Mouse (Mus musculus) intestine, embryonic 15.5 days (tissue): ENCODE results near the gene Pcbd1. TPM values are rescaled to one million over a fixed set of nuclear protein-coding genes. Genes with fewer than 3 reads are reported as not detected.
A peak's percentile ranks its signal among the peaks of the same experiment; 100 is the strongest.

Experiments
- ATAC-seq: fragments of 200-750 bp; cut with Nextera tagmentation; 2 replicates; pipeline ENCODE4 v1.8.0; 2017; ENCODE audit warnings: moderate TSS enrichment, moderate library complexity
- H3K27ac ChIP-seq: fragments of 300-500 bp; sonication (generic); 2 replicates; pipeline ENCODE4 v1.5.1; 2015; ENCODE audit warnings: mild to moderate bottlenecking, inconsistent platforms
- H3K27me3 ChIP-seq: fragments of 300-500 bp; sonication (generic); replicated peaks from 2 replicates; pipeline ENCODE4 v1.6.1; 2015; ENCODE audit warnings: inconsistent platforms
- H3K36me3 ChIP-seq: fragments of 300-500 bp; sonication (generic); 2 replicates; pipeline ENCODE4 v1.6.1; 2015; ENCODE audit warnings: inconsistent platforms
- H3K4me1 ChIP-seq: fragments of 300-500 bp; sonication (generic); replicated peaks from 2 replicates; pipeline ENCODE4 v1.6.1; 2015; ENCODE audit warnings: inconsistent platforms
- H3K4me2 ChIP-seq: fragments of 300-500 bp; sonication (generic); replicated peaks from 2 replicates; pipeline ENCODE4 v1.6.1; 2015; ENCODE audit warnings: mild to moderate bottlenecking, inconsistent platforms
- H3K4me3 ChIP-seq: fragments of 300-500 bp; sonication (generic); replicated peaks from 2 replicates; pipeline ENCODE4 v1.5.1; 2015; ENCODE audit warnings: inconsistent platforms
- H3K9ac ChIP-seq: fragments of 300-500 bp; sonication (generic); 2 replicates; pipeline ENCODE4 v1.6.1; 2015; ENCODE audit warnings: inconsistent platforms
- H3K9me3 ChIP-seq: fragments of 300-500 bp; sonication (generic); 2 replicates; pipeline ENCODE4 v1.6.1; 2016; ENCODE audit warnings: inconsistent platforms
- WGBS: fragments of 180-500 bp; shearing (Covaris S2); methylation state at CpG from one replicate; pipeline ENCODE4 v1.1.7; 2015; 5-methylcytosine and 5-hydroxymethylcytosine counted together
- polyA plus RNA-seq: library from polyadenylated mRNA; unstranded; fragments of >200 nt; fragmentation: Nextera tagmentation; extraction: Ambion mirVana; gene quantifications from 2 replicates; pipeline ENCODE4 v1.2.1, GENCODE M21; 2015

The Pcbd1 gene
- polyA plus RNA-seq: 207 and 233 TPM in 2 replicates

GRCm38 (mm10) chr10:61089170-61090142 lies at the start of gene Pcbd1:
TSS of gene Pcbd1 (plus strand) at chr10:61089331.
- peak within 1 kb of the TSS; percentile 86 for H3K27ac ChIP-seq
- H3K4me1 ChIP-seq: no peaks in the 10 kb centered on the region
- H3K27me3 ChIP-seq: no peaks in the 10 kb centered on the region
- peak within 1 kb of the TSS; percentile 75 for H3K4me2 ChIP-seq
- H3K4me3 ChIP-seq: peak within 1 kb of the TSS; percentile 51
- 6% methylated on average over 33 of the region's 33 CpGs for WGBS
- peak within 1 kb of the TSS; percentile 69 for H3K9ac ChIP-seq
- no peaks in the 10 kb centered on the region for H3K36me3 ChIP-seq
- H3K9me3 ChIP-seq: no peaks in the 10 kb centered on the region
- ATAC-seq: peak; percentile 93

GRCm38 (mm10) chr10:61039657-61040056 lies 49.5 kb upstream of the Pcbd1 start:
- H3K4me1 ChIP-seq: no peaks in the 10 kb centered on the region
- no peak overlapping the region for H3K4me3 ChIP-seq
- H3K9me3 ChIP-seq: no peaks in the 10 kb centered on the region

DNA sequence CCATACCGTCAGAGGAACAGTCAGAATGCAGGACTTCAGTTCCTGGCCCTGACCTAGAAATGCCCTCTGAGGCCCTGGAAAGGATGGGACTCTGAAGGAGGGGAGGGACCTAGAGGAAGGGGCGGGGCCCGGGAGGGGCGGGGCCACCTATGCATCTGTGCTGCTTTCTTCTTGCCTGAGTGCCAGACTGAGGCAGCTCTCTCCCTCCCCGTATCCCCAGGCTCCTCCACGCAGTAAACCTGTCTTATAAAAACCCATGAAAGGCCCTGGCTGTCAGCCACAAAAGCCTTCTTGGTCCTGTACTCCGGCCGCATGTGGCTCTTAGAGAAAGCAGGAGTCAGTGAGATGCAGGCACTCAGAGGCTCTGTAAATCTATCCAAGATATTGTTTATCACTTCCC lies 44.0 kb upstream of the Pcbd1 start:
- H3K36me3 ChIP-seq: no peaks in the 10 kb centered on the region
- no peak overlapping the region for H3K4me2 ChIP-seq
- no peaks in the 10 kb centered on the region for H3K27me3 ChIP-seq
- ATAC-seq: peak; percentile 73
- 10% methylated on average over 8 of the region's 8 CpGs for WGBS
- no peaks in the 10 kb centered on the region for H3K9me3 ChIP-seq
- no peaks in the 10 kb centered on the region for H3K4me1 ChIP-seq
- H3K9ac ChIP-seq: no peak overlapping the region
- no peak overlapping the region for H3K27ac ChIP-seq
- H3K4me3 ChIP-seq: no peak overlapping the region

More at GRCm38 (mm10) chr10:61039657-61040056, 49.5 kb upstream of the Pcbd1 start:
- Histone ChIP-seq H3K36me3 (no peaks in the 10 kb centered on the region), H3K4me2 (no peak overlapping the region), H3K9ac (no peak overlapping the region), H3K27ac (no peak overlapping the region), H3K27me3 (no peaks in the 10 kb centered on the region)
- 72% methylated on average over 12 of the region's 12 CpGs for WGBS
- ATAC-seq: no peak

DNA sequence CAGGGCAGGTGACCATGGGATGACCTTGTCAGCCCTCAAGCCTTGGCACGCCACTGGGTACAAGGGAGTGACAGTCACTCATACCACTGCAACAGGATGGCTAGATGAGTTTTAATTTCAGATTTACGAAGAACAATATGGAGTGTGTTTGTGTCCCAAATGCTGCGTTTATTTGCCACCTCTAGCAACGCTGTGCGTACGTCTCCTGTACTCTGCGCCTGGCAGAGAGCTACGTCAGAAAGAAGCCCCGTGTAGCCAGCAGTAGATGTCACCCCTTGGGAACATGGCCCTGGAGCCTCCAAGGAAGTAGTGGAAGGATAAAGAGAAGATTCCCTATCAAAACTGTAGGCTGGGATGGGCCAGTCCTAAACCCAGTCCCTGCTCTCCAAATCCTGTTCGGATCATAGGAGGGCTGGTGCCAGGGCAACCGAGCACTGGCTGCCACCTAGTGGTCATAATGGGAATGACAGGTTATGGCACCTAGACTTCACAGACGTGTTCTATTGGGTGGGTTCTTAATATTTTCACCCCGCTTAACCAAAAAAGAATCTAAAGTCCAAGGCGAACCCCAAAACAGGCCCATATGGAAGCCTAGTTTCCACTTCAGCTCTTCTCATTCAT lies 37.0 kb upstream of the Pcbd1 start:
- 61% methylated on average over 14 of the region's 14 CpGs for WGBS

GRCm38 (mm10) chr10:61056661-61057060 lies 32.5 kb upstream of the Pcbd1 start:
- Histone ChIP-seq H3K4me1 (0 out of 2 replicates have a peak, but pooled peaks cover 6% of the 10 kb centered on the region), H3K27ac (no peak overlapping the region), H3K4me2 (no peak overlapping the region), H3K9ac (no peak overlapping the region), H3K27me3 (0 out of 2 replicates have a peak, but pooled peaks cover 5% of the 10 kb centered on the region), H3K36me3 (no peaks in the 10 kb centered on the region), H3K4me3 (no peak overlapping the region), H3K9me3 (no peaks in the 10 kb centered on the region)
- WGBS: 89% methylated on average over 7 of the region's 7 CpGs
- ATAC-seq: no peak

More for the DNA sequence above, 37.0 kb upstream of the Pcbd1 start:
- Histone ChIP-seq H3K4me2 (no peak overlapping the region), H3K4me1 (no peaks in the 10 kb centered on the region), H3K27me3 (0 out of 2 replicates have a peak, but pooled peaks cover 5% of the 10 kb centered on the region), H3K9ac (no peak overlapping the region), H3K9me3 (no peaks in the 10 kb centered on the region), H3K4me3 (no peak overlapping the region), H3K27ac (no peak overlapping the region), H3K36me3 (no peaks in the 10 kb centered on the region)
- no peak for ATAC-seq

GRCm38 (mm10) chr10:61059101-61059500 lies 30.0 kb upstream of the Pcbd1 start:
- Histone ChIP-seq H3K9ac (no peak overlapping the region), H3K4me1 (0 out of 2 replicates have a peak, but pooled peaks cover 6% of the 10 kb centered on the region), H3K4me2 (no peak overlapping the region), H3K9me3 (no peaks in the 10 kb centered on the region), H3K4me3 (no peak overlapping the region), H3K27me3 (no peaks in the 10 kb centered on the region), H3K36me3 (no peaks in the 10 kb centered on the region), H3K27ac (no peak overlapping the region)
- WGBS: no CpG with 5 or more reads among the region's 1 CpGs
- no peak for ATAC-seq

GRCm38 (mm10) chr10:61059543-61060110 lies 29.5 kb upstream of the Pcbd1 start:
- H3K27me3 ChIP-seq: no peaks in the 10 kb centered on the region
- H3K9me3 ChIP-seq: no peaks in the 10 kb centered on the region
- H3K27ac ChIP-seq: no peak overlapping the region
- no peak overlapping the region for H3K4me3 ChIP-seq
- peaks cover 6% of the 10 kb centered on the region; the same call in 1 of the 2 replicates for H3K4me1 ChIP-seq
- H3K36me3 ChIP-seq: no peaks in the 10 kb centered on the region
- no peak overlapping the region for H3K4me2 ChIP-seq
- ATAC-seq: peak; percentile 64
- H3K9ac ChIP-seq: no peak overlapping the region
- 29% methylated on average over 6 of the region's 6 CpGs for WGBS

GRCm38 (mm10) chr10:61063271-61063864 lies 25.8 kb upstream of the Pcbd1 start:
- no peaks in the 10 kb centered on the region for H3K36me3 ChIP-seq
- ATAC-seq: no peak
- H3K9ac ChIP-seq: no peak overlapping the region
- no peaks in the 10 kb centered on the region for H3K9me3 ChIP-seq
- no peak overlapping the region for H3K4me3 ChIP-seq
- 82% methylated on average over 10 of the region's 10 CpGs for WGBS
- H3K4me2 ChIP-seq: no peak overlapping the region
- no peak overlapping the region for H3K27ac ChIP-seq
- peaks cover 19% of the 10 kb centered on the region for H3K4me1 ChIP-seq
- H3K27me3 ChIP-seq: no peaks in the 10 kb centered on the region

DNA sequence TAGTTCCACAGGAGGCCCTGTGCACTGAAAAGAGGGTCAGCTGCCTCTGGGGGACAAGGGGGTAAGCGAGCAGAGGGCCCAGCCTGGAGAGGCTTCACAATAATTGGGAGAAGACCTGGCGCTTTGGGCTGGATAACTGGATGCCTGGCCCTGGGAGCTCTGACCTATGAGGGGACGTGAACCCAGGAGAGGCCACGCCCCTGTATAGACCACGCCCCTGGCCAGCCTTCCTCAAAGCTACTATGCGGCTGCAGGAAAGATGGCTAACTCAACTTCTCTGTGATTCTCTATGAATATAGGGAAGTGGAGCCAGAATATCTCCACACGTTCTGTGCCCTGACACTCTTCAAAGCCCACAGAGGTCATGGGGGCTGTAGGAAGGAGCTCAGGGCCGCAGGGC lies 24.5 kb upstream of the Pcbd1 start:
- 27% methylated on average over 8 of the region's 8 CpGs for WGBS
- H3K27me3 ChIP-seq: no peaks in the 10 kb centered on the region
- H3K4me2 ChIP-seq: no peak overlapping the region
- no peak overlapping the region for H3K27ac ChIP-seq
- H3K4me1 ChIP-seq: peaks cover 22% of the 10 kb centered on the region
- no peaks in the 10 kb centered on the region for H3K9me3 ChIP-seq
- no peak overlapping the region for H3K4me3 ChIP-seq
- H3K36me3 ChIP-seq: no peaks in the 10 kb centered on the region
- no peak overlapping the region for H3K9ac ChIP-seq
- ATAC-seq: no peak; the same call in 1 of the 2 replicates

- WGBS: 53% methylated on average over 13 of the region's 13 CpGs
- peak; percentile 48; the same call in 1 of the 2 replicates for ATAC-seq
- no peaks in the 10 kb centered on the region for H3K9me3 ChIP-seq
- H3K27ac ChIP-seq: no peak overlapping the region
- H3K36me3 ChIP-seq: no peaks in the 10 kb centered on the region
- H3K4me3 ChIP-seq: no peak overlapping the region
- H3K4me2 ChIP-seq: no peak overlapping the region
- H3K27me3 ChIP-seq: no peaks in the 10 kb centered on the region
- peaks cover 20% of the 10 kb centered on the region for H3K4me1 ChIP-seq
- H3K9ac ChIP-seq: no peak overlapping the region
Observed at GRCm38 (mm10) chr10:61065287-61066005, 23.7 kb upstream of the Pcbd1 start.

GRCm38 (mm10) chr10:61068436-61069192 lies 20.5 kb upstream of the Pcbd1 start:
- no peak overlapping the region for H3K9ac ChIP-seq
- H3K9me3 ChIP-seq: no peaks in the 10 kb centered on the region
- ATAC-seq: peak; percentile 22; the same call in 1 of the 2 replicates
- H3K27ac ChIP-seq: no peak overlapping the region
- H3K4me3 ChIP-seq: no peak overlapping the region
- 10% methylated on average over 8 of the region's 8 CpGs for WGBS
- no peaks in the 10 kb centered on the region for H3K27me3 ChIP-seq
- no peaks in the 10 kb centered on the region for H3K36me3 ChIP-seq
- H3K4me2 ChIP-seq: peak overlapping the region; percentile 39; the same call in 1 of the 2 replicates
- peaks cover 23% of the 10 kb centered on the region for H3K4me1 ChIP-seq
